Mouse (Mus musculus) yolk sac, embryonic 10.5 days (tissue): ENCODE results near the gene Cel.

ENCODE experiments used
- DNase-seq: peaks from one replicate; pipeline ENCODE4 v3.0.0-alpha.2; 2017; ENCODE audit warnings: low spot score

Gene Cel

GRCm38 (mm10) chr2:28585043-28585571 is 21.9 kb upstream of the Cel start:
- no peak for DNase-seq

- no peak for DNase-seq
These were observed 20.4 kb upstream of the Cel start, which contains the start of gene Gtf3c5 for GRCm38 (mm10) chr2:28583651-28584050. Gene Gtf3c5, minus strand, starts transcription at chr2:28583751.

- DNase-seq = peak; percentile 91
These were observed 19.6 kb upstream of the Cel start for GRCm38 (mm10) chr2:28582647-28583353.

GRCm38 (mm10) chr2:28578003-28578402 is 14.8 kb upstream of the Cel start:
- DNase-seq = no peak

GRCm38 (mm10) chr2:28576815-28577214 is 13.6 kb upstream of the Cel start:
- DNase-seq = no peak

- no peak for DNase-seq
These were observed 12.1 kb upstream of the Cel start for GRCm38 (mm10) chr2:28575341-28575740.

- no peak for DNase-seq
These were observed 6.7 kb upstream of the Cel start for GRCm38 (mm10) chr2:28569903-28570302.

GRCm38 (mm10) chr2:28566545-28566944 is 3.3 kb upstream of the Cel start:
- DNase-seq = no peak

- no peak for DNase-seq
These were observed 1.2 kb upstream of the Cel start for GRCm38 (mm10) chr2:28564380-28564779.

- DNase-seq = no peak
These were observed 627 bp upstream of the Cel start for GRCm38 (mm10) chr2:28563830-28564229.

- no peak for DNase-seq
These were observed 5.8 kb downstream of the Cel start for GRCm38 (mm10) chr2:28557452-28557851.

- no peak for DNase-seq
These were observed 10.9 kb downstream of the Cel start for GRCm38 (mm10) chr2:28552301-28552700.

GRCm38 (mm10) chr2:28549157-28549556 is 14.0 kb downstream of the Cel start:
- DNase-seq = no peak

- peak; percentile 56 for DNase-seq
These were observed 15.7 kb downstream of the Cel start for GRCm38 (mm10) chr2:28547237-28548172.

GRCm38 (mm10) chr2:28546560-28546959 is 16.6 kb downstream of the Cel start:
- DNase-seq = no peak

GRCm38 (mm10) chr2:28545976-28546375 is 17.2 kb downstream of the Cel start:
- DNase-seq = no peak

- DNase-seq = no peak
These were observed 19.3 kb downstream of the Cel start for GRCm38 (mm10) chr2:28543894-28544293.

GRCm38 (mm10) chr2:28540587-28541227 is 22.5 kb downstream of the Cel start:
- DNase-seq = no peak

- DNase-seq = no peak
These were observed 23.3 kb downstream of the Cel start for GRCm38 (mm10) chr2:28539949-28540348.

- DNase-seq = no peak
These were observed 24.0 kb downstream of the Cel start for GRCm38 (mm10) chr2:28539206-28539605.

GRCm38 (mm10) chr2:28538817-28539128 is 24.4 kb downstream of the Cel start:
- DNase-seq = no peak

GRCm38 (mm10) chr2:28537995-28538816 is 25.0 kb downstream of the Cel start:
- no peak for DNase-seq
